Mouse (Mus musculus): ENCODE results near the gene Faap20. TPM values are rescaled to one million over a fixed set of nuclear protein-coding genes. Genes with fewer than 3 reads are reported as not detected.

The Faap20 gene
- total RNA-seq, 2 experiments from 2014 or later: 54.9 to 56.3 TPM

GRCm38 (mm10) chr4:155220213-155221100 lies 29.1 kb upstream of the Faap20 start:
- no peak for DNase-seq (ENCODE audit: low spot score in 2 of 2)

- no peak for DNase-seq (ENCODE audit: low spot score in 2 of 2)
Measured at GRCm38 (mm10) chr4:155221106-155221505, 28.5 kb upstream of the Faap20 start.

- no peak for DNase-seq (ENCODE audit: low spot score in 2 of 2)
Measured at GRCm38 (mm10) chr4:155221599-155222551, 27.7 kb upstream of the Faap20 start.

- no peak for DNase-seq (ENCODE audit: low spot score in 2 of 2)
Measured at GRCm38 (mm10) chr4:155222552-155222840, 27.1 kb upstream of the Faap20 start, which contains the start of gene Ski. Gene Ski, minus strand, starts transcription at chr4:155222592.

- DNase-seq (ENCODE audit: low spot score in 2 of 2): peak; percentile 99 to 100
Measured at GRCm38 (mm10) chr4:155222841-155223593, 26.6 kb upstream of the Faap20 start.

- DNase-seq (ENCODE audit: low spot score in 2 of 2): no peak
Measured at GRCm38 (mm10) chr4:155223594-155224528, 25.7 kb upstream of the Faap20 start.

- DNase-seq (ENCODE audit: low spot score in 2 of 2): no peak
Measured at GRCm38 (mm10) chr4:155225918-155226317, 23.7 kb upstream of the Faap20 start.

GRCm38 (mm10) chr4:155227986-155228385 lies 21.6 kb upstream of the Faap20 start:
- no peak for DNase-seq (ENCODE audit: low spot score in 2 of 2)

- DNase-seq (ENCODE audit: low spot score in 2 of 2): no peak
Measured at GRCm38 (mm10) chr4:155228461-155228860, 21.1 kb upstream of the Faap20 start.

GRCm38 (mm10) chr4:155233878-155234277 lies 15.7 kb upstream of the Faap20 start:
- no peak for DNase-seq (ENCODE audit: low spot score in 2 of 2)

GRCm38 (mm10) chr4:155234371-155235310 lies 15.0 kb upstream of the Faap20 start:
- DNase-seq (ENCODE audit: low spot score in 2 of 2): no peak

- DNase-seq (ENCODE audit: low spot score in 2 of 2): peak in 1 of 2 experiments; percentile 73
Measured at GRCm38 (mm10) chr4:155235311-155236119, 14.1 kb upstream of the Faap20 start.

GRCm38 (mm10) chr4:155236737-155237385 lies 12.7 kb upstream of the Faap20 start:
- DNase-seq (ENCODE audit: low spot score in 2 of 2): no peak

GRCm38 (mm10) chr4:155238276-155238675 lies 11.3 kb upstream of the Faap20 start:
- no peak for DNase-seq (ENCODE audit: low spot score in 2 of 2)

GRCm38 (mm10) chr4:155239494-155239893 lies 10.1 kb upstream of the Faap20 start:
- DNase-seq (ENCODE audit: low spot score in 2 of 2): no peak

- no peak for DNase-seq (ENCODE audit: low spot score in 2 of 2)
Measured at GRCm38 (mm10) chr4:155241789-155242188, 7.8 kb upstream of the Faap20 start.

- DNase-seq (ENCODE audit: low spot score in 2 of 2): no peak
Measured at GRCm38 (mm10) chr4:155242292-155242691, 7.3 kb upstream of the Faap20 start.

GRCm38 (mm10) chr4:155243233-155243632 lies 6.4 kb upstream of the Faap20 start:
- no peak for DNase-seq (ENCODE audit: low spot score in 2 of 2)
